Mouse (Mus musculus) intestine, embryonic 15.5 days (tissue): ENCODE results near the gene Cyth3. TPM values are rescaled to one million over a fixed set of nuclear protein-coding genes. Genes with fewer than 3 reads are reported as not detected.
A peak's percentile ranks its signal among the peaks of the same experiment; 100 is the strongest.

Experiments
- ATAC-seq: fragments of 200-750 bp; cut with Nextera tagmentation; 2 replicates; pipeline ENCODE4 v1.8.0; 2017; ENCODE audit warnings: moderate TSS enrichment, moderate library complexity
- H3K27ac ChIP-seq: fragments of 300-500 bp; sonication (generic); 2 replicates; pipeline ENCODE4 v1.5.1; 2015; ENCODE audit warnings: mild to moderate bottlenecking, inconsistent platforms
- H3K27me3 ChIP-seq: fragments of 300-500 bp; sonication (generic); replicated peaks from 2 replicates; pipeline ENCODE4 v1.6.1; 2015; ENCODE audit warnings: inconsistent platforms
- H3K36me3 ChIP-seq: fragments of 300-500 bp; sonication (generic); 2 replicates; pipeline ENCODE4 v1.6.1; 2015; ENCODE audit warnings: inconsistent platforms
- H3K4me1 ChIP-seq: fragments of 300-500 bp; sonication (generic); replicated peaks from 2 replicates; pipeline ENCODE4 v1.6.1; 2015; ENCODE audit warnings: inconsistent platforms
- H3K4me2 ChIP-seq: fragments of 300-500 bp; sonication (generic); replicated peaks from 2 replicates; pipeline ENCODE4 v1.6.1; 2015; ENCODE audit warnings: mild to moderate bottlenecking, inconsistent platforms
- H3K4me3 ChIP-seq: fragments of 300-500 bp; sonication (generic); replicated peaks from 2 replicates; pipeline ENCODE4 v1.5.1; 2015; ENCODE audit warnings: inconsistent platforms
- H3K9ac ChIP-seq: fragments of 300-500 bp; sonication (generic); 2 replicates; pipeline ENCODE4 v1.6.1; 2015; ENCODE audit warnings: inconsistent platforms
- H3K9me3 ChIP-seq: fragments of 300-500 bp; sonication (generic); 2 replicates; pipeline ENCODE4 v1.6.1; 2016; ENCODE audit warnings: inconsistent platforms
- WGBS: fragments of 180-500 bp; shearing (Covaris S2); methylation state at CpG from one replicate; pipeline ENCODE4 v1.1.7; 2015; 5-methylcytosine and 5-hydroxymethylcytosine counted together
- polyA plus RNA-seq: library from polyadenylated mRNA; unstranded; fragments of >200 nt; fragmentation: Nextera tagmentation; extraction: Ambion mirVana; gene quantifications from 2 replicates; pipeline ENCODE4 v1.2.1, GENCODE M21; 2015

The Cyth3 gene
- polyA plus RNA-seq, 1 experiment from 2014 or later: 44.3 TPM

- Histone ChIP-seq H3K27me3 (no peaks in the 10 kb centered on the region), H3K9me3 (no peaks in the 10 kb centered on the region), H3K36me3 (no peaks in the 10 kb centered on the region), H3K4me1 (peaks cover 35% of the 10 kb centered on the region), H3K4me3 (no peak overlapping the region), H3K27ac (no peak overlapping the region), H3K9ac (no peak overlapping the region), H3K4me2 (no peak overlapping the region)
- WGBS: over 99% methylated on average over 3 of the region's 3 CpGs
- ATAC-seq: no peak
Measured at GRCm38 (mm10) chr5:143630214-143630613, 8.0 kb downstream of the Cyth3 start.

GRCm38 (mm10) chr5:143630738-143631137, 8.5 kb downstream of the Cyth3 start:
- Histone ChIP-seq H3K9me3 (no peaks in the 10 kb centered on the region), H3K27me3 (no peaks in the 10 kb centered on the region), H3K4me2 (no peak overlapping the region), H3K36me3 (no peaks in the 10 kb centered on the region), H3K27ac (no peak overlapping the region), H3K9ac (no peak overlapping the region), H3K4me3 (no peak overlapping the region), H3K4me1 (peaks cover 38% of the 10 kb centered on the region)
- no peak for ATAC-seq
- WGBS: 91% methylated on average over 8 of the region's 8 CpGs

GRCm38 (mm10) chr5:143631559-143631958, 9.3 kb downstream of the Cyth3 start:
- Histone ChIP-seq H3K36me3 (no peaks in the 10 kb centered on the region), H3K4me2 (no peak overlapping the region), H3K9me3 (no peaks in the 10 kb centered on the region), H3K9ac (no peak overlapping the region), H3K4me3 (no peak overlapping the region), H3K27me3 (no peaks in the 10 kb centered on the region), H3K27ac (no peak overlapping the region), H3K4me1 (peaks cover 38% of the 10 kb centered on the region)
- no peak for ATAC-seq
- WGBS: 64% methylated on average over 8 of the region's 8 CpGs

- Histone ChIP-seq H3K9me3 (no peaks in the 10 kb centered on the region), H3K36me3 (no peaks in the 10 kb centered on the region), H3K4me1 (peaks cover 40% of the 10 kb centered on the region), H3K9ac (no peak overlapping the region), H3K27ac (peak overlapping the region; percentile 51; the same call in 1 of the 2 replicates), H3K4me3 (no peak overlapping the region), H3K27me3 (no peaks in the 10 kb centered on the region), H3K4me2 (peak overlapping the region; percentile 24)
- WGBS: 21% methylated on average over 9 of the region's 9 CpGs
- peak; percentile 56 for ATAC-seq
Measured at GRCm38 (mm10) chr5:143632674-143633557, 10.7 kb downstream of the Cyth3 start.

- Histone ChIP-seq H3K27ac (peak overlapping the region; percentile 51; the same call in 1 of the 2 replicates), H3K9me3 (no peaks in the 10 kb centered on the region), H3K4me2 (peak overlapping the region; percentile 24), H3K4me1 (peaks cover 46% of the 10 kb centered on the region), H3K36me3 (no peaks in the 10 kb centered on the region), H3K27me3 (no peaks in the 10 kb centered on the region), H3K4me3 (no peak overlapping the region), H3K9ac (no peak overlapping the region)
- peak; percentile 78 for ATAC-seq
- 28% methylated on average over 5 of the region's 5 CpGs for WGBS
Measured at GRCm38 (mm10) chr5:143633558-143633871, 11.3 kb downstream of the Cyth3 start.

GRCm38 (mm10) chr5:143633877-143634276, 11.6 kb downstream of the Cyth3 start:
- no peaks in the 10 kb centered on the region for H3K9me3 ChIP-seq
- no peaks in the 10 kb centered on the region for H3K36me3 ChIP-seq
- H3K27ac ChIP-seq: peak overlapping the region; percentile 51; the same call in 1 of the 2 replicates
- H3K4me2 ChIP-seq: 0 out of 2 replicates have a peak overlapping the region, but pooled peaks have one; percentile 24
- peaks cover 46% of the 10 kb centered on the region for H3K4me1 ChIP-seq
- no peak overlapping the region for H3K4me3 ChIP-seq
- H3K27me3 ChIP-seq: no peaks in the 10 kb centered on the region
- H3K9ac ChIP-seq: no peak overlapping the region
- no peak for ATAC-seq
- WGBS: 69% methylated on average over 4 of the region's 4 CpGs

GRCm38 (mm10) chr5:143634550-143635112, 12.4 kb downstream of the Cyth3 start:
- Histone ChIP-seq H3K4me1 (peaks cover 46% of the 10 kb centered on the region), H3K9ac (no peak overlapping the region), H3K4me3 (no peak overlapping the region), H3K36me3 (no peaks in the 10 kb centered on the region), H3K27ac (peak overlapping the region; percentile 13), H3K27me3 (no peaks in the 10 kb centered on the region), H3K9me3 (no peaks in the 10 kb centered on the region), H3K4me2 (0 out of 2 replicates have a peak overlapping the region, but pooled peaks have one; percentile 0)
- ATAC-seq: peak; percentile 21; the same call in 1 of the 2 replicates
- WGBS: 50% methylated on average over 12 of the region's 12 CpGs

GRCm38 (mm10) chr5:143635358-143635757, 13.1 kb downstream of the Cyth3 start:
- 70% methylated on average over 11 of the region's 11 CpGs for WGBS
- no peak for ATAC-seq
- Histone ChIP-seq H3K9me3 (no peaks in the 10 kb centered on the region), H3K27me3 (no peaks in the 10 kb centered on the region), H3K4me3 (no peak overlapping the region), H3K36me3 (no peaks in the 10 kb centered on the region), H3K9ac (no peak overlapping the region), H3K4me1 (peaks cover 46% of the 10 kb centered on the region), H3K27ac (no peak overlapping the region), H3K4me2 (no peak overlapping the region)

GRCm38 (mm10) chr5:143636173-143636572, 13.9 kb downstream of the Cyth3 start:
- peaks cover 46% of the 10 kb centered on the region for H3K4me1 ChIP-seq
- H3K4me2 ChIP-seq: no peak overlapping the region
- no peaks in the 10 kb centered on the region for H3K36me3 ChIP-seq
- no peak overlapping the region for H3K27ac ChIP-seq
- no peak overlapping the region for H3K4me3 ChIP-seq
- H3K9ac ChIP-seq: no peak overlapping the region
- ATAC-seq: no peak
- H3K9me3 ChIP-seq: no peaks in the 10 kb centered on the region
- 60% methylated on average over 7 of the region's 7 CpGs for WGBS
- no peaks in the 10 kb centered on the region for H3K27me3 ChIP-seq

- H3K4me2 ChIP-seq: no peak overlapping the region
- no peaks in the 10 kb centered on the region for H3K27me3 ChIP-seq
- no peak overlapping the region for H3K4me3 ChIP-seq
- H3K36me3 ChIP-seq: no peaks in the 10 kb centered on the region
- H3K27ac ChIP-seq: no peak overlapping the region
- WGBS: 65% methylated on average over 11 of the region's 11 CpGs
- H3K9me3 ChIP-seq: no peaks in the 10 kb centered on the region
- no peak overlapping the region for H3K9ac ChIP-seq
- peaks cover 34% of the 10 kb centered on the region for H3K4me1 ChIP-seq
- no peak for ATAC-seq
Measured at GRCm38 (mm10) chr5:143637832-143638420, 15.7 kb downstream of the Cyth3 start.

GRCm38 (mm10) chr5:143638516-143639270, 16.4 kb downstream of the Cyth3 start:
- Histone ChIP-seq H3K9me3 (no peaks in the 10 kb centered on the region), H3K9ac (no peak overlapping the region), H3K36me3 (no peaks in the 10 kb centered on the region), H3K27ac (no peak overlapping the region), H3K27me3 (no peaks in the 10 kb centered on the region), H3K4me1 (peaks cover 28% of the 10 kb centered on the region), H3K4me2 (no peak overlapping the region), H3K4me3 (no peak overlapping the region)
- 51% methylated on average over 7 of the region's 7 CpGs for WGBS
- ATAC-seq: no peak

- Histone ChIP-seq H3K36me3 (no peaks in the 10 kb centered on the region), H3K4me2 (no peak overlapping the region), H3K4me3 (no peak overlapping the region), H3K4me1 (peaks cover 26% of the 10 kb centered on the region), H3K27ac (no peak overlapping the region), H3K27me3 (no peaks in the 10 kb centered on the region), H3K9ac (no peak overlapping the region), H3K9me3 (no peaks in the 10 kb centered on the region)
- ATAC-seq: no peak
- 95% methylated on average over 4 of the region's 4 CpGs for WGBS
Measured at GRCm38 (mm10) chr5:143639329-143639728, 17.1 kb downstream of the Cyth3 start.
